Mouse (Mus musculus) small intestine, adult 2 months (tissue): ENCODE measurements around the gene Hoxa13.

ENCODE experiments used
- CTCF ChIP-seq: fragments of 200-500 bp; IDR thresholded peaks from 2 replicates; pipeline ENCODE4 v1.5.1; 2012; ENCODE audit warnings: low read depth, mild to moderate bottlenecking, control low read depth, inconsistent platforms, low read length, moderate library complexity, mixed read lengths; ENCODE audit not compliant: insufficient replicate concordance, insufficient read length; ENCODE audit errors: extremely low read depth
- POLR2A ChIP-seq: fragments of 200-500 bp; IDR thresholded peaks from 2 replicates; pipeline ENCODE4 v1.6.1; 2012; ENCODE audit warnings: low read depth, mild to moderate bottlenecking, control low read depth, inconsistent platforms, low read length, moderate library complexity

GRCm38 (mm10) chr6:52276920-52277319, 16.2 kb upstream of the Hoxa13 start:
- TF ChIP-seq CTCF (no peak), POLR2A (no peak)
